Mouse (Mus musculus) forebrain, embryonic 16.5 days (tissue): ENCODE measurements around the gene Gm37419. TPM values are rescaled to one million over a fixed set of nuclear protein-coding genes. Genes with fewer than 3 reads are reported as not detected.

ENCODE experiments used
- ATAC-seq: fragments of 200-750 bp; cut with Nextera tagmentation; 2 replicates; pipeline ENCODE4 v1.8.0; 2017; ENCODE audit warnings: mild to moderate bottlenecking, moderate library complexity
- H3K27ac ChIP-seq: fragments of 300-500 bp; sonication (generic); 2 replicates; pipeline ENCODE4 v1.5.1; 2014; ENCODE audit warnings: low read length, control low read depth
- H3K27me3 ChIP-seq: fragments of 300-500 bp; sonication (generic); replicated peaks from 2 replicates; pipeline ENCODE4 v1.6.1; 2014; ENCODE audit warnings: low read length; ENCODE audit not compliant: control insufficient read depth, insufficient read depth
- H3K36me3 ChIP-seq: fragments of 300-500 bp; sonication (generic); 2 replicates; pipeline ENCODE4 v1.6.1; 2014; ENCODE audit not compliant: control insufficient read depth, insufficient read depth
- H3K4me1 ChIP-seq: fragments of 300-500 bp; sonication (generic); replicated peaks from 2 replicates; pipeline ENCODE4 v1.6.1; 2014; ENCODE audit warnings: low read length; ENCODE audit not compliant: control insufficient read depth, insufficient read depth
- H3K4me2 ChIP-seq: fragments of 300-500 bp; sonication (generic); 2 replicates; pipeline ENCODE4 v1.6.1; 2014; ENCODE audit warnings: mild to moderate bottlenecking, low read length, control low read depth
- H3K4me3 ChIP-seq: fragments of 300-500 bp; sonication (generic); replicated peaks from 2 replicates; pipeline ENCODE4 v1.5.1; 2014; ENCODE audit warnings: mild to moderate bottlenecking, low read length, control low read depth
- H3K9ac ChIP-seq: fragments of 300-500 bp; sonication (generic); replicated peaks from 2 replicates; pipeline ENCODE4 v1.6.1; 2014; ENCODE audit warnings: low read depth, low read length, control low read depth
- H3K9me3 ChIP-seq: fragments of 300-500 bp; sonication (generic); 2 replicates; pipeline ENCODE4 v1.6.1; 2016; ENCODE audit warnings: low read length; ENCODE audit not compliant: control insufficient read depth
- WGBS: fragments of 180-500 bp; shearing (Covaris S2); extraction: QIAGEN DNeasy Blood & Tissue Kit; methylation state at CpG from one replicate; pipeline ENCODE4 v1.1.7; 2014; 5-methylcytosine and 5-hydroxymethylcytosine counted together
- polyA plus RNA-seq: library from polyadenylated mRNA; unstranded; fragments of >200 nt; fragmentation: Nextera tagmentation; extraction: Ambion mirVana; gene quantifications from 2 replicates; pipeline ENCODE4 v1.2.1, GENCODE M21; 2015

Gm37419 gene
- polyA plus RNA-seq, 1 experiment from 2014 or later = not detected

GRCm38 (mm10) chr16:23991170-23991569, 2.9 kb downstream of the Gm37419 start:
- WGBS = 2% methylated on average over 4 of the region's 4 CpGs
- H3K4me1 ChIP-seq = peaks cover 18% of the 10 kb centered on the region
- no peak overlapping the region; the same call in 1 of the 2 replicates for H3K27ac ChIP-seq
- H3K4me2 ChIP-seq = peak overlapping the region; percentile 89
- no peaks in the 10 kb centered on the region for H3K36me3 ChIP-seq
- peak overlapping the region; percentile 6; the same call in 1 of the 2 replicates for H3K4me3 ChIP-seq
- H3K9me3 ChIP-seq = no peaks in the 10 kb centered on the region
- H3K9ac ChIP-seq = no peak overlapping the region
- ATAC-seq = no peak
- H3K27me3 ChIP-seq = 0 out of 2 replicates have a peak, but pooled peaks cover 2% of the 10 kb centered on the region

DNA sequence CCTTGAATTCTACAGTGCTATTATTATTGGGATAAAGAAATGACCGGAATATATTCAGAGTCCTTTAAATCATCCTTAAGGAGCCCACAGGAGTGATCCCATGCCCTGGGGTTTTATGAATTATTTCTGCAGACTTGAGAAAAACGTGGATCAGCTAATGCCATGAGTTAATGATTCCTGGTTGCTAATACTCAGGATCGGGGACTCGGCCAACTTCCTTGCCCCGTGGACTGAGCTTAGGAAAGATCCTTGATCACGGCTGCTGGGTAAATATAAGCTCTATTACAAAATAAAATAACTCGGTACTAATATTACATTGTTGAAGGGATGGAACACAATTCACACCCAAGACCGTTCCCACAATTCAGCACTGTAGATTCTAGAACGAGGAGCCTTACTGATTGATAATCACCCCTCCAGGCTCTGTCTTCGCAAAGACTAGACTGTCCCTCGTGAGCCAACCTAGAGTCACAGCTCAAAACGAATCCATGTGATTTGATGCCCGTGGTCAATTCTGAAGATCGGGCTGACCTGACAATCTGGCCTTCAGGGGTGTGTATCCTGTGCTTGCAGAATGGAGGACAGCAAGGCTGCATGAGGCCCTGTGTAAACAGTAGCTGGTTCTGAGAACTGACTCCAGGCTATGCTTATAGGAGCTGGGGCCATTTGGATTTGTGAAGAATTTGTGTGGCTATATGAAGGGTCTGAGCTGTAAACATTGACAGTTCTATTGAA, 3.7 kb downstream of the Gm37419 start:
- no peak overlapping the region for H3K9ac ChIP-seq
- H3K4me1 ChIP-seq = peaks cover 15% of the 10 kb centered on the region
- H3K27ac ChIP-seq = no peak overlapping the region
- no peaks in the 10 kb centered on the region for H3K27me3 ChIP-seq
- 88% methylated on average over 14 of the region's 14 CpGs for WGBS
- H3K36me3 ChIP-seq = no peaks in the 10 kb centered on the region
- no peaks in the 10 kb centered on the region for H3K9me3 ChIP-seq
- ATAC-seq = no peak
- H3K4me3 ChIP-seq = no peak overlapping the region
- H3K4me2 ChIP-seq = no peak overlapping the region; the same call in 1 of the 2 replicates

GRCm38 (mm10) chr16:23993351-23994321, 5.4 kb downstream of the Gm37419 start:
- WGBS = 72% methylated on average over 17 of the region's 17 CpGs
- H3K4me1 ChIP-seq = peaks cover 14% of the 10 kb centered on the region
- no peak overlapping the region for H3K4me3 ChIP-seq
- H3K36me3 ChIP-seq = no peaks in the 10 kb centered on the region
- no peaks in the 10 kb centered on the region for H3K9me3 ChIP-seq
- H3K4me2 ChIP-seq = no peak overlapping the region
- no peak overlapping the region for H3K27ac ChIP-seq
- no peak for ATAC-seq
- no peak overlapping the region for H3K9ac ChIP-seq
- no peaks in the 10 kb centered on the region for H3K27me3 ChIP-seq

GRCm38 (mm10) chr16:23996342-23996741, 8.1 kb downstream of the Gm37419 start:
- ATAC-seq = no peak
- 92% methylated on average over 7 of the region's 7 CpGs for WGBS
- Histone ChIP-seq H3K9ac (no peak overlapping the region), H3K27ac (no peak overlapping the region), H3K4me2 (no peak overlapping the region), H3K4me1 (peaks cover 2% of the 10 kb centered on the region), H3K27me3 (no peaks in the 10 kb centered on the region), H3K36me3 (no peaks in the 10 kb centered on the region), H3K9me3 (no peaks in the 10 kb centered on the region), H3K4me3 (no peak overlapping the region)

DNA sequence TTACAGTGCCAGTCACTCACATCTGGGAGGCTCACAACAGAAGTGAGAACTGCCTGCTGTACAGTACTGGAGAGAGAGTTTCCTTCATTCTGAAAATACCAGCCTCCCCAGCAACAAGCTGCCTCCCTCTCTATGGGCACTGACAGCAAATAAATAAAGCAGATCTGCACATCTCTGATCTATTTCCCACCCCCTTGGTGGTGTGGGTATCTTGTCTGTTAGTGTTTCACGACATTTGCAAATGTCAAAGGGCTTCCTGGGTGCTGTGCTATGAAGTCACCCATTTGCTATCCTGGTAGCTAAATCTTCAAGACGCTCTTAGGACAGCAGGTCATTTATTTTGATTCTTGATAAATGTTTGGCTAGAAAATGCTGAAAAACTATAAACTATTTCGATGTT, 8.9 kb downstream of the Gm37419 start:
- ATAC-seq = no peak
- no peak overlapping the region for H3K4me2 ChIP-seq
- no peaks in the 10 kb centered on the region for H3K36me3 ChIP-seq
- H3K4me3 ChIP-seq = no peak overlapping the region
- H3K4me1 ChIP-seq = no peaks in the 10 kb centered on the region
- no peak overlapping the region for H3K9ac ChIP-seq
- no peaks in the 10 kb centered on the region for H3K9me3 ChIP-seq
- 90% methylated on average over 3 of the region's 3 CpGs for WGBS
- H3K27me3 ChIP-seq = no peaks in the 10 kb centered on the region
- H3K27ac ChIP-seq = no peak overlapping the region

- Histone ChIP-seq H3K36me3 (no peaks in the 10 kb centered on the region), H3K4me2 (no peak overlapping the region), H3K27ac (no peak overlapping the region), H3K4me3 (no peak overlapping the region), H3K4me1 (no peaks in the 10 kb centered on the region), H3K9me3 (no peaks in the 10 kb centered on the region), H3K9ac (no peak overlapping the region), H3K27me3 (no peaks in the 10 kb centered on the region)
- no peak for ATAC-seq
- 90% methylated on average over 6 of the region's 6 CpGs for WGBS
Observed at GRCm38 (mm10) chr16:23997912-23998311, 9.6 kb downstream of the Gm37419 start.

GRCm38 (mm10) chr16:24005928-24006327, 17.6 kb downstream of the Gm37419 start:
- Histone ChIP-seq H3K36me3 (no peaks in the 10 kb centered on the region), H3K4me1 (no peaks in the 10 kb centered on the region), H3K27ac (no peak overlapping the region), H3K4me3 (no peak overlapping the region), H3K27me3 (no peaks in the 10 kb centered on the region), H3K4me2 (no peak overlapping the region), H3K9ac (no peak overlapping the region), H3K9me3 (no peaks in the 10 kb centered on the region)
- no peak for ATAC-seq
- WGBS = 83% methylated on average over 8 of the region's 8 CpGs

DNA sequence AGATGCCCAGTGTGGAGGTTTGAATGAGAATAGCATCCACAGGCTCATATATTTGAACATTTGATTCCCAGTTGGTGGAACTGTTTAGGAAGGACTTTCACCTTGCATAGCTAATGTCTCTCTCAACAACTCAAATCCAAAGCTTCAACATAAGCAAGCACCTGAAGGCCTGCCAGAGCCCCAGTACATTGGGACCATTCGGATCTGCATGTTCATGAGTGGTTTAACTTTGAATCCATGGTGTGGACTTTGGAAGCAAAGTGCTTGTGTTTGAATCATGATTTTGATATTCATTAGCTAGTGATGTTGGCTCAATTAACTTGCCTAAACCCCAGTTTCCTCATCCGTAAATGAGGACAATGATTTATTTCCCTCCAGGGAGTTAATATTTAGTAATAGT, 21.6 kb downstream of the Gm37419 start:
- H3K27ac ChIP-seq = no peak overlapping the region
- ATAC-seq = no peak
- H3K36me3 ChIP-seq = no peaks in the 10 kb centered on the region
- no peak overlapping the region for H3K9ac ChIP-seq
- no peaks in the 10 kb centered on the region for H3K4me1 ChIP-seq
- no peaks in the 10 kb centered on the region for H3K27me3 ChIP-seq
- H3K4me3 ChIP-seq = no peak overlapping the region
- WGBS = 98% methylated on average over 2 of the region's 2 CpGs
- no peaks in the 10 kb centered on the region for H3K9me3 ChIP-seq
- no peak overlapping the region for H3K4me2 ChIP-seq

GRCm38 (mm10) chr16:24011306-24011705, 23.0 kb downstream of the Gm37419 start:
- Histone ChIP-seq H3K4me1 (no peaks in the 10 kb centered on the region), H3K9me3 (no peaks in the 10 kb centered on the region), H3K27ac (no peak overlapping the region), H3K9ac (no peak overlapping the region), H3K4me3 (no peak overlapping the region), H3K4me2 (no peak overlapping the region), H3K36me3 (no peaks in the 10 kb centered on the region), H3K27me3 (no peaks in the 10 kb centered on the region)
- 76% methylated on average over 3 of the region's 3 CpGs for WGBS
- no peak for ATAC-seq
